Mouse (Mus musculus) lung, embryonic 16.5 days (tissue): Measurements from ENCODE around the gene C1qtnf4. TPM values are rescaled to one million over a fixed set of nuclear protein-coding genes. Genes with fewer than 3 reads are reported as not detected.
A peak's percentile ranks its signal among the peaks of the same experiment; 100 is the strongest.

ENCODE experiments used
- ATAC-seq: fragments of 200-750 bp; cut with Nextera tagmentation; 2 replicates; pipeline ENCODE4 v1.8.0; 2017; ENCODE audit warnings: low read depth, mild to moderate bottlenecking, moderate library complexity
- H3K27ac ChIP-seq: fragments of 300-500 bp; sonication (generic); 2 replicates; pipeline ENCODE4 v1.5.1; 2014; ENCODE audit warnings: mild to moderate bottlenecking, control low read depth, low read length
- H3K27me3 ChIP-seq: fragments of 300-500 bp; sonication (generic); 2 replicates; pipeline ENCODE4 v1.6.1; 2014; ENCODE audit warnings: low read depth, low read length, mixed read lengths; ENCODE audit not compliant: control insufficient read depth, insufficient read depth
- H3K36me3 ChIP-seq: fragments of 300-500 bp; sonication (generic); 2 replicates; pipeline ENCODE4 v1.6.1; 2014; ENCODE audit warnings: low read length; ENCODE audit not compliant: control insufficient read depth, insufficient read depth
- H3K4me1 ChIP-seq: fragments of 300-500 bp; sonication (generic); replicated peaks from 2 replicates; pipeline ENCODE4 v1.6.1; 2014; ENCODE audit warnings: low read length, mixed read lengths; ENCODE audit not compliant: control insufficient read depth, insufficient read depth
- H3K4me2 ChIP-seq: fragments of 300-500 bp; sonication (generic); 2 replicates; pipeline ENCODE4 v1.6.1; 2014; ENCODE audit warnings: low read depth, low read length, control low read depth
- H3K4me3 ChIP-seq: fragments of 300-500 bp; sonication (generic); 2 replicates; pipeline ENCODE4 v1.5.1; 2014; ENCODE audit warnings: mild to moderate bottlenecking, low read length, control low read depth
- H3K9ac ChIP-seq: fragments of 300-500 bp; sonication (generic); 2 replicates; pipeline ENCODE4 v1.6.1; 2014; ENCODE audit warnings: low read length, control low read depth
- H3K9me3 ChIP-seq: fragments of 300-500 bp; sonication (generic); 2 replicates; pipeline ENCODE4 v1.6.1; 2016; ENCODE audit warnings: low read length; ENCODE audit not compliant: control insufficient read depth
- WGBS: fragments of 180-500 bp; shearing (Covaris S2); extraction: QIAGEN DNeasy Blood & Tissue Kit; methylation state at CpG from one replicate; pipeline ENCODE4 v1.1.7; 2014; 5-methylcytosine and 5-hydroxymethylcytosine counted together
- polyA plus RNA-seq: library from polyadenylated mRNA; unstranded; fragments of >200 nt; fragmentation: Nextera tagmentation; extraction: Ambion mirVana; gene quantifications from 2 replicates; pipeline ENCODE4 v1.2.1, GENCODE M21; 2015

The C1qtnf4 gene
- polyA plus RNA-seq, 1 experiment from 2014 or later: 3.0 TPM

DNA sequence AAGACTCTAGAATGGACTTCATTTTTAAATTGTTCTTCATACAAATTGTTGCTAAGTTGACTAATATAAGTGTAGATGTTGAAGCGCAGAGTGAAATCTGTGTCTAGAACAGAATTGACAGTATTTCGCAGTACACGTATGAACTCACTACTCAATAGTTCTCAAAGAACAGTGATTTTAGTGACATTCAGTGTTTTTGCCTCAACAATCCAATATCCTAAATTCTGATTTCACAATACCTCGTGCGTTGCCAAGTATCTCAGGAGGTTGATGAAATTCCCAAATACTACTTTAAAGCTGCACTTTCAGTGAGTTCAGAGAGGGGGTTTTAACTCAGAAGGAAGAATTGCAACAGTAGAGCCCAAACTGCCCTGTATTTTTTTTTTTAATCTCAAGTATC lies 37.3 kb upstream of the C1qtnf4 start:
- Histone ChIP-seq H3K4me2 (peak overlapping the region; percentile 71), H3K36me3 (peaks cover 18% of the 10 kb centered on the region), H3K9me3 (no peaks in the 10 kb centered on the region), H3K27ac (no peak overlapping the region), H3K4me1 (peaks cover 11% of the 10 kb centered on the region), H3K9ac (peak overlapping the region; percentile 91; the same call in 1 of the 2 replicates), H3K27me3 (no peaks in the 10 kb centered on the region), H3K4me3 (peak overlapping the region; percentile 98)
- 75% methylated on average over 5 of the region's 5 CpGs for WGBS
- ATAC-seq: no peak

DNA sequence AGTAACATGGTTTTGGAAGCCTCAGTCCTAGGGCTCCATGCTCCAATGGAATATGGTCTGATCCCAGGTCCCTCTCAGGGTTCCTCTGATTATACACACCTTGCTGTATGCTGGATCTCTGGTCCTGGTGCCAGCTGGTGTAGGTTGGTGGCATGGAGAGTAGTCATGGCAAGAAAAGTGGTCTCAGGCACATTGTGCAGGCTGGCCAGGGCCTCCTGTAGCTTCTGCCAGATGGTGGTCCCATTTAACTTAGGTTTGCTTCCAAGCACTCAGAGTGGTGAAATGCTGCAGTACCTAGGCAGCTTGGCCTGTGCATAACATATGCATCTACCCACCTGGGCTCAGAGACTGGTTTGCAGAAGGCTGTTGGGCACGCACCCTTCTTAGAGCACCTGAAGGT lies 35.3 kb upstream of the C1qtnf4 start:
- 89% methylated on average over 1 of the region's 1 CpGs for WGBS
- Histone ChIP-seq H3K9ac (no peak overlapping the region), H3K36me3 (peaks cover 20% of the 10 kb centered on the region), H3K9me3 (no peaks in the 10 kb centered on the region), H3K4me2 (no peak overlapping the region), H3K27ac (no peak overlapping the region), H3K4me3 (no peak overlapping the region), H3K27me3 (no peaks in the 10 kb centered on the region), H3K4me1 (peaks cover 11% of the 10 kb centered on the region)
- no peak for ATAC-seq

DNA sequence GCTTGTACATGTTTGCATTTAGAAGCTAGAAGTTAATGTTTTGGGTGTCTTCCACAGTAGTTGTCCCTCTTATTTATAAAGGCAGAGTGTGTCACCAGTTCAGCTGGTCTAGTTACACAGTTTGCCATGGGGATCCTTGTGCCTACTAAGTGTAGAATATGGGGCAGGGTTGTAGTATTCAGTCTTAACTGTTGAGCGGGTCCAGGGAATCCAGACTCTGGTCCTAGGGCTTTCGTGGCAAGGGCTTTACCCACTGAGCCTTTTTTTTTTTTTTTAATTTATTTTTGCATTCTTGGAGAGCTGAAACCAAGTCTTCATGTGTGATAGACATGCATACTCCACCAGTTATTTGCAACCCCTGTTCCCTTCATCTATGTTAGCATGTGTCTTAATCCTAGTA lies 24.2 kb upstream of the C1qtnf4 start:
- H3K4me3 ChIP-seq: no peak overlapping the region
- H3K9ac ChIP-seq: no peak overlapping the region
- no peaks in the 10 kb centered on the region for H3K9me3 ChIP-seq
- H3K27me3 ChIP-seq: no peaks in the 10 kb centered on the region
- H3K4me1 ChIP-seq: no peaks in the 10 kb centered on the region
- WGBS: 93% methylated on average over 2 of the region's 2 CpGs
- no peak overlapping the region for H3K27ac ChIP-seq
- no peak overlapping the region for H3K4me2 ChIP-seq
- ATAC-seq: no peak
- H3K36me3 ChIP-seq: peaks cover 47% of the 10 kb centered on the region

GRCm38 (mm10) chr2:90864184-90864583 lies 21.5 kb upstream of the C1qtnf4 start:
- H3K9ac ChIP-seq: no peak overlapping the region
- H3K27me3 ChIP-seq: no peaks in the 10 kb centered on the region
- no peak overlapping the region for H3K4me3 ChIP-seq
- H3K36me3 ChIP-seq: peaks cover 42% of the 10 kb centered on the region
- H3K4me1 ChIP-seq: no peaks in the 10 kb centered on the region
- H3K27ac ChIP-seq: no peak overlapping the region
- H3K4me2 ChIP-seq: no peak overlapping the region
- no peaks in the 10 kb centered on the region for H3K9me3 ChIP-seq
- ATAC-seq: no peak

GRCm38 (mm10) chr2:90866524-90866923 lies 19.1 kb upstream of the C1qtnf4 start:
- Histone ChIP-seq H3K9me3 (no peaks in the 10 kb centered on the region), H3K4me2 (no peak overlapping the region), H3K27ac (no peak overlapping the region), H3K4me3 (no peak overlapping the region), H3K36me3 (peaks cover 30% of the 10 kb centered on the region), H3K4me1 (peaks cover 6% of the 10 kb centered on the region; the same call in 1 of the 2 replicates), H3K9ac (no peak overlapping the region), H3K27me3 (no peaks in the 10 kb centered on the region)
- peak; percentile 75 for ATAC-seq
- WGBS: 30% methylated on average over 3 of the region's 3 CpGs

- peak overlapping the region; percentile 41 for H3K9ac ChIP-seq
- H3K4me3 ChIP-seq: no peak overlapping the region
- peaks cover 10% of the 10 kb centered on the region for H3K36me3 ChIP-seq
- H3K27ac ChIP-seq: peak overlapping the region; percentile 50
- 11% methylated on average over 4 of the region's 4 CpGs for WGBS
- no peaks in the 10 kb centered on the region for H3K9me3 ChIP-seq
- no peaks in the 10 kb centered on the region for H3K27me3 ChIP-seq
- no peak overlapping the region for H3K4me2 ChIP-seq
- peaks cover 6% of the 10 kb centered on the region; the same call in 1 of the 2 replicates for H3K4me1 ChIP-seq
- ATAC-seq: peak; percentile 83
Measured at GRCm38 (mm10) chr2:90870136-90870601, 15.5 kb upstream of the C1qtnf4 start.

- Histone ChIP-seq H3K9ac (no peak overlapping the region), H3K9me3 (no peaks in the 10 kb centered on the region), H3K27ac (peak overlapping the region; percentile 54), H3K4me1 (peaks cover 6% of the 10 kb centered on the region; the same call in 1 of the 2 replicates), H3K4me3 (no peak overlapping the region), H3K36me3 (no peaks in the 10 kb centered on the region), H3K4me2 (peak overlapping the region; percentile 1; the same call in 1 of the 2 replicates), H3K27me3 (no peaks in the 10 kb centered on the region)
- ATAC-seq: peak; percentile 81
- WGBS: 53% methylated on average over 8 of the region's 8 CpGs
Measured at GRCm38 (mm10) chr2:90871180-90871961, 14.3 kb upstream of the C1qtnf4 start.

GRCm38 (mm10) chr2:90874025-90874424 lies 11.6 kb upstream of the C1qtnf4 start:
- no peaks in the 10 kb centered on the region for H3K27me3 ChIP-seq
- peaks cover 6% of the 10 kb centered on the region; the same call in 1 of the 2 replicates for H3K4me1 ChIP-seq
- 71% methylated on average over 1 of the region's 1 CpGs for WGBS
- no peaks in the 10 kb centered on the region for H3K9me3 ChIP-seq
- H3K27ac ChIP-seq: no peak overlapping the region
- no peak overlapping the region for H3K4me3 ChIP-seq
- H3K4me2 ChIP-seq: no peak overlapping the region
- ATAC-seq: no peak
- no peaks in the 10 kb centered on the region for H3K36me3 ChIP-seq
- no peak overlapping the region for H3K9ac ChIP-seq

DNA sequence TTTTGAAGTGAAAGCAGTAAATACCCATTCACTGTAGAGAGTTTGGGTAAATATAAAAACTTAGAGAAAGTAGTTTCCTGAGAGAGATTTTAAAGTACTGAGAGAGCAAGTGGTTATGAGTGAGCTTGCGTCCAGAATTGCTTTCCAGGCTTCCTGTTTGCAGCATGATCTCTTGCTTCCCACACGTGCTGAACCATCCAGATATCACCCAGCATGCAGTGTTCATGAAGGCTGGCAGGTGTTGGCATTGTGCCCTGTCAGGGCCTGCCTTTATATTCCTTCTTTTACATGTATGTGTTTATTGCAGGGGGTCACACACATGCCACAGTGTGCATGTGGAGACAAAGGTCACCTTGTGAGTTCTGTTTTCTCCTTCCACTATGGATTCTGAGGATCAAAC lies 10.4 kb upstream of the C1qtnf4 start:
- H3K36me3 ChIP-seq: no peaks in the 10 kb centered on the region
- whole genome bisulfite sequencing: 53% methylated on average over 2 of the region's 2 CpGs

More for the DNA sequence above, 10.4 kb upstream of the C1qtnf4 start:
- H3K4me3 ChIP-seq: no peak overlapping the region
- no peaks in the 10 kb centered on the region for H3K27me3 ChIP-seq
- H3K9ac ChIP-seq: no peak overlapping the region
- H3K9me3 ChIP-seq: no peaks in the 10 kb centered on the region
- no peak for ATAC-seq
- H3K27ac ChIP-seq: no peak overlapping the region
- H3K4me2 ChIP-seq: no peak overlapping the region
- peaks cover under 1% of the 10 kb centered on the region; the same call in 1 of the 2 replicates for H3K4me1 ChIP-seq
